Mouse (Mus musculus) megakaryocyte, embryonic 14.5 days (primary cell): ENCODE measurements around the gene AC153137.1. TPM values are rescaled to one million over a fixed set of nuclear protein-coding genes. Genes with fewer than 3 reads are reported as not detected.
"Not testable (repeated sequence)": the region's sequence is repeated elsewhere in the genome, so short reads cannot be mapped to it uniquely, and the experiment has no call there.

Source experiments
- H3K27me3 ChIP-seq: replicated peaks from 2 replicates; pipeline ENCODE3; 2012; ENCODE audit warnings: inconsistent platforms
- H3K36me3 ChIP-seq: replicated peaks from 2 replicates; pipeline ENCODE3; 2012; ENCODE audit warnings: low read length, inconsistent platforms, mixed read lengths
- H3K4me1 ChIP-seq: 2 replicates; pipeline ENCODE4 v1.6.1; 2012; ENCODE audit warnings: inconsistent platforms
- H3K4me3 ChIP-seq: replicated peaks from 2 replicates; pipeline ENCODE3; 2012; ENCODE audit warnings: moderate library complexity, mild to moderate bottlenecking, inconsistent platforms
- H3K9me3 ChIP-seq: 2 replicates; pipeline ENCODE4 v1.6.1; 2012; ENCODE audit warnings: inconsistent platforms
- FLI1 ChIP-seq: IDR thresholded peaks from 2 replicates; pipeline ENCODE4 v1.6.1; 2012; ENCODE audit warnings: low read length, inconsistent platforms, mixed read lengths
- GATA1 ChIP-seq: IDR thresholded peaks from 3 replicates; pipeline ENCODE4 v1.6.1; 2012; ENCODE audit warnings: mixed read lengths, low read length, inconsistent platforms, borderline replicate concordance
- polyA plus RNA-seq: library from polyadenylated mRNA; stranded (reverse); fragments of >175 nt; gene quantifications from 2 replicates; pipeline ENCODE4 v1.2.3, GENCODE M21; 2012; ENCODE audit warnings: low replicate concordance; ENCODE audit not compliant: insufficient read depth

AC153137.1 gene
- polyA plus RNA-seq: not detected in 2 replicates

- H3K4me3 ChIP-seq, H3K27me3 ChIP-seq, H3K4me1 ChIP-seq, H3K36me3 ChIP-seq, H3K9me3 ChIP-seq: not testable (repeated sequence)
Measured at GRCm38 (mm10) chr1:30977868-30978267, at the start of gene AC153137.1. TSS of gene AC153137.1 (minus strand) at chr1:30977968.

- H3K4me1 ChIP-seq: no peaks in the 10 kb centered on the region
- no peaks in the 10 kb centered on the region for H3K36me3 ChIP-seq
- no peak overlapping the region for H3K4me3 ChIP-seq
- H3K9me3 ChIP-seq: no peaks in the 10 kb centered on the region
- TF ChIP-seq GATA1 (no peak), FLI1 (no peak)
- no peaks in the 10 kb centered on the region for H3K27me3 ChIP-seq
Measured at GRCm38 (mm10) chr1:31023173-31023572, 45.4 kb upstream of the AC153137.1 start.

- TF ChIP-seq GATA1: no peak
- TF ChIP-seq FLI1: no peak
- Histone ChIP-seq H3K4me3 (peak overlapping the region; percentile 29), H3K4me1 (no peaks in the 10 kb centered on the region), H3K36me3 (no peaks in the 10 kb centered on the region), H3K9me3 (peaks cover 4% of the 10 kb centered on the region; the same call in 1 of the 2 replicates), H3K27me3 (no peaks in the 10 kb centered on the region)
Measured at GRCm38 (mm10) chr1:31019283-31019682, 41.5 kb upstream of the AC153137.1 start.

GRCm38 (mm10) chr1:31017377-31017776 lies 39.6 kb upstream of the AC153137.1 start:
- Histone ChIP-seq H3K27me3 (no peaks in the 10 kb centered on the region), H3K4me1 (no peaks in the 10 kb centered on the region), H3K4me3 (no peak overlapping the region), H3K9me3 (peaks cover 4% of the 10 kb centered on the region; the same call in 1 of the 2 replicates), H3K36me3 (no peaks in the 10 kb centered on the region)
- no peak for TF ChIP-seq GATA1
- TF ChIP-seq FLI1: no peak

GRCm38 (mm10) chr1:31016068-31016467 lies 38.3 kb upstream of the AC153137.1 start:
- no peak overlapping the region for H3K4me3 ChIP-seq
- no peak for TF ChIP-seq FLI1
- TF ChIP-seq GATA1: no peak
- no peaks in the 10 kb centered on the region for H3K27me3 ChIP-seq
- H3K9me3 ChIP-seq: peaks cover 4% of the 10 kb centered on the region; the same call in 1 of the 2 replicates
- H3K4me1 ChIP-seq: no peaks in the 10 kb centered on the region
- H3K36me3 ChIP-seq: no peaks in the 10 kb centered on the region

GRCm38 (mm10) chr1:31015261-31015660 lies 37.5 kb upstream of the AC153137.1 start:
- TF ChIP-seq GATA1 (no peak), FLI1 (no peak)
- H3K4me3 ChIP-seq: no peak overlapping the region
- peaks cover 4% of the 10 kb centered on the region; the same call in 1 of the 2 replicates for H3K9me3 ChIP-seq
- H3K36me3 ChIP-seq: no peaks in the 10 kb centered on the region
- H3K27me3 ChIP-seq: no peaks in the 10 kb centered on the region
- H3K4me1 ChIP-seq: no peaks in the 10 kb centered on the region

- not testable (repeated sequence) for H3K4me3 ChIP-seq, H3K4me1 ChIP-seq, H3K27me3 ChIP-seq, H3K9me3 ChIP-seq, H3K36me3 ChIP-seq
Measured at GRCm38 (mm10) chr1:30977239-30977638, 529 bp downstream of the AC153137.1 start.

- H3K9me3 ChIP-seq: no peaks in the 10 kb centered on the region
- H3K27me3 ChIP-seq: no peaks in the 10 kb centered on the region
- TF ChIP-seq FLI1 (no peak), GATA1 (no peak)
Measured at GRCm38 (mm10) chr1:30951795-30952194, 26.0 kb downstream of the AC153137.1 start.

GRCm38 (mm10) chr1:30950456-30950835 lies 27.3 kb downstream of the AC153137.1 start:
- TF ChIP-seq FLI1 (no peak), GATA1 (no peak)
- peaks cover 8% of the 10 kb centered on the region for H3K36me3 ChIP-seq
- no peaks in the 10 kb centered on the region for H3K27me3 ChIP-seq
- H3K4me3 ChIP-seq: peak overlapping the region; percentile 95
- H3K4me1 ChIP-seq: peaks cover 13% of the 10 kb centered on the region; the same call in 1 of the 2 replicates
- no peaks in the 10 kb centered on the region for H3K9me3 ChIP-seq

More at GRCm38 (mm10) chr1:30951795-30952194, 26.0 kb downstream of the AC153137.1 start:
- H3K4me3 ChIP-seq: no peak overlapping the region
- H3K4me1 ChIP-seq: peaks cover 10% of the 10 kb centered on the region; the same call in 1 of the 2 replicates
- H3K36me3 ChIP-seq: peaks cover under 1% of the 10 kb centered on the region

- H3K36me3 ChIP-seq: peaks cover 14% of the 10 kb centered on the region
- peak overlapping the region; percentile 95 for H3K4me3 ChIP-seq
- peaks cover 13% of the 10 kb centered on the region; the same call in 1 of the 2 replicates for H3K4me1 ChIP-seq
- H3K9me3 ChIP-seq: no peaks in the 10 kb centered on the region
- TF ChIP-seq FLI1 (no peak), GATA1 (no peak)
- no peaks in the 10 kb centered on the region for H3K27me3 ChIP-seq
Measured at GRCm38 (mm10) chr1:30949710-30950455, 27.9 kb downstream of the AC153137.1 start.
